In the genomic region with DNA sequence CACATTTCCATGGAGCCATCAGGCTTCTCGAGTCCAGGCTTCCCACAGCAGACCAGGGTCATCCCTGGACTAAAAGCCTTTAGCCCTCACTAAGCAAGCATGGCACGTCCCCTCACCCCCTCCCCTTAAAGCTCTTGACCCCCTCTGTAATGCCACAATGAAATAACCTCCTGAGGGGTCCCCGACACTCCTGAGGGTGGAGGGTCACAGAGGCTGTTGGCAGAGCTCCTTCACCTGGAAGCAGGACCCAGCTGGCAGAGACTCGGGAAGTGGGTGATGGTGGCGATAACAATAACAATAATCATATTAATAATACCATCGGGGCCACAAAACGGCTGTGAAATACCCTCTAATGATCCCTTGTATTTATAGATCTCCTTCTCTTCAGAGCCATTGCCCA, we compare ENCODE assay signal across 8 mouse cellular contexts. TPM values are rescaled to one million over a fixed set of nuclear protein-coding genes. Genes with fewer than 3 reads are reported as not detected.
DNase-seq lines count a peak whose midpoint lies in the region; ATAC-seq and TF ChIP-seq lines count a peak whose summit lies in the region.

Sp2 (minus strand) TSS at position 101 of the 400 bp plus-strand sequence.

- H3K9ac ChIP-seq in heart, embryonic 11.5 days (ENCODE audit: low read depth, low read length): no peak within 1 kb of the TSS
- H3K9ac ChIP-seq in hindbrain, embryonic 14.5 days: 0 out of 2 replicates have a peak within 1 kb of the TSS, but pooled peaks have one; percentile 17
- H3K9ac ChIP-seq in midbrain, embryonic 15.5 days: no peak within 1 kb of the TSS

- peaks cover 6% of the 10 kb centered on the region for H3K4me1 ChIP-seq in heart, embryonic 11.5 days (ENCODE audit: control insufficient read depth, insufficient read depth, low read length)
- H3K4me1 ChIP-seq in cortical plate, adult 2 months (ENCODE audit: control insufficient read depth, insufficient read depth, low read length): peaks cover under 1% of the 10 kb centered on the region; the same call in 1 of the 2 replicates
- peaks cover 9% of the 10 kb centered on the region; the same call in 1 of the 2 replicates for H3K4me1 ChIP-seq in hindbrain, embryonic 14.5 days (replicated peaks; ENCODE audit: control insufficient read depth, insufficient read depth, low read length)
- H3K4me1 ChIP-seq in midbrain, embryonic 15.5 days: peaks cover 18% of the 10 kb centered on the region

- H3ac ChIP-seq in C2C12 (ENCODE audit: control insufficient read depth, insufficient read length, low read depth): peak within 1 kb of the TSS; percentile 42

- no peak for ATAC-seq in heart, embryonic 11.5 days (replicated peaks; ENCODE audit: insufficient number of reproducible peaks, low FRiP score, low TSS enrichment)
- no peak for ATAC-seq in hindbrain, embryonic 14.5 days (ENCODE audit: low FRiP score)
- ATAC-seq in midbrain, embryonic 15.5 days (replicated peaks): no peak
- ATAC-seq in cerebellum, adult (ENCODE audit: insufficient number of reproducible peaks, low FRiP score, low TSS enrichment): no peak

- H3K4me2 ChIP-seq in heart, embryonic 11.5 days: no peak within 1 kb of the TSS
- peak within 1 kb of the TSS; percentile 3; the same call in 1 of the 2 replicates for H3K4me2 ChIP-seq in hindbrain, embryonic 14.5 days (replicated peaks)
- 0 out of 2 replicates have a peak within 1 kb of the TSS, but pooled peaks have one; percentile 25 for H3K4me2 ChIP-seq in midbrain, embryonic 15.5 days

- H3K36me3 ChIP-seq in heart, embryonic 11.5 days (ENCODE audit: control insufficient read depth, insufficient read depth, low read length): no peaks in the 10 kb centered on the region
- no peaks in the 10 kb centered on the region for H3K36me3 ChIP-seq in C2C12 (ENCODE audit: control insufficient read depth, insufficient read depth)
- no peaks in the 10 kb centered on the region for H3K36me3 ChIP-seq in hindbrain, embryonic 14.5 days (replicated peaks; ENCODE audit: control insufficient read depth, insufficient read depth)
- H3K36me3 ChIP-seq in midbrain, embryonic 15.5 days (replicated peaks): no peaks in the 10 kb centered on the region

- 76% methylated on average over 7 of the region's 7 CpGs for WGBS in heart, embryonic 11.5 days (ENCODE audit: insufficient replicate concordance)
- 77% methylated on average over 7 of the region's 7 CpGs for WGBS in hindbrain, embryonic 14.5 days
- 81% methylated on average over 7 of the region's 7 CpGs for WGBS in midbrain, embryonic 15.5 days

- no peak within 1 kb of the TSS for H3K4me3 ChIP-seq in heart, embryonic 11.5 days (ENCODE audit: low read depth, low read length)
- no peak within 1 kb of the TSS for H3K4me3 ChIP-seq in C2C12 (ENCODE audit: insufficient read depth, poor library complexity, severe bottlenecking)
- no peak within 1 kb of the TSS for H3K4me3 ChIP-seq in cortical plate, adult 2 months (ENCODE audit: insufficient read depth, low read length)
- H3K4me3 ChIP-seq in hindbrain, embryonic 14.5 days (replicated peaks; ENCODE audit: low read length): no peak within 1 kb of the TSS
- no peak within 1 kb of the TSS for H3K4me3 ChIP-seq in midbrain, embryonic 15.5 days

- H3K27ac ChIP-seq in heart, embryonic 11.5 days (ENCODE audit: low read depth, low read length): no peak within 1 kb of the TSS
- no peak within 1 kb of the TSS for H3K27ac ChIP-seq in cortical plate, adult 2 months (ENCODE audit: insufficient read depth, low read length)
- no peak within 1 kb of the TSS for H3K27ac ChIP-seq in hindbrain, embryonic 14.5 days
- H3K27ac ChIP-seq in midbrain, embryonic 15.5 days: no peak within 1 kb of the TSS

- peaks cover 52% of the 10 kb centered on the region for H3K27me3 ChIP-seq in heart, embryonic 11.5 days (ENCODE audit: control insufficient read depth, insufficient read depth, low read length)
- no peaks in the 10 kb centered on the region for H3K27me3 ChIP-seq in C2C12 (ENCODE audit: control insufficient read depth, insufficient read depth, insufficient read length)
- peaks cover 13% of the 10 kb centered on the region for H3K27me3 ChIP-seq in hindbrain, embryonic 14.5 days (ENCODE audit: control insufficient read depth, insufficient read depth, low read length)
- peaks cover 15% of the 10 kb centered on the region for H3K27me3 ChIP-seq in midbrain, embryonic 15.5 days (replicated peaks)

- H3K9me3 ChIP-seq in heart, embryonic 11.5 days (replicated peaks; ENCODE audit: control insufficient read depth, low read length): no peaks in the 10 kb centered on the region
- no peaks in the 10 kb centered on the region for H3K9me3 ChIP-seq in hindbrain, embryonic 14.5 days (ENCODE audit: control insufficient read depth, low read length)
- H3K9me3 ChIP-seq in midbrain, embryonic 15.5 days: no peaks in the 10 kb centered on the region

- no peaks in the 10 kb centered on the region for H3K79me2 ChIP-seq in C2C12 (ENCODE audit: control insufficient read depth, insufficient read depth)

- no peak for TF ChIP-seq POLR2A in cortical plate, adult 2 months (IDR thresholded peaks at IDR 0.05; ENCODE audit: extremely low read depth, insufficient read depth, low read length)

- H3K79me3 ChIP-seq in C2C12 (ENCODE audit: low read depth): no peaks in the 10 kb centered on the region

- no peak for DNase-seq in heart, adult 8-10 months (ENCODE audit: low spot score)
- no peak for DNase-seq in hindbrain, embryonic 14.5 days (ENCODE audit: low spot score)
- no peak for DNase-seq in embryo, embryonic 10 days (ENCODE audit: low spot score)

- no peak for TF ChIP-seq CTCF in C2C12 (IDR thresholded peaks at IDR 0.05; ENCODE audit: control insufficient read depth, insufficient read depth, insufficient read length)
- no peak for TF ChIP-seq CTCF in cortical plate, adult 2 months (IDR thresholded peaks at IDR 0.05; ENCODE audit: extremely low read depth, insufficient read depth, low read length)

TF ChIP-seq in C2C12, 6 proteins besides CTCF, POLR2A, EP300 and RAD21:
- TF ChIP-seq MYOG (IDR thresholded peaks at IDR 0.05; ENCODE audit: control insufficient read depth, extremely low read depth, insufficient read length) (no peak), USF1 (IDR thresholded peaks at IDR 0.05; ENCODE audit: low read depth) (no peak), FOSL1 (IDR thresholded peaks at IDR 0.05; ENCODE audit: insufficient read depth, low read length, poor library complexity, severe bottlenecking) (no peak), MYOD1 (IDR thresholded peaks at IDR 0.05; ENCODE audit: control insufficient read depth, insufficient read length, low read depth) (no peak)

RNA-seq across cellular contexts. Expression of gene Sp2, which starts in this region (rescaled TPM):
- polyA plus RNA-seq in heart, embryonic 11.5 days (2014; fragmentation: Nextera tagmentation; extraction: Ambion mirVana): 17.3 and 17.9 TPM in 2 replicates
- 10 to 100 TPM in 2 of 4 experiments, 1 to 10 TPM in 2; 7.8 to 13.7 (median 11.0) TPM for total RNA-seq in heart, adult 8-10 months (2022)
- 13.9 TPM for polyA plus RNA-seq in C2C12 (2012; fragmentation: generic; extraction: Trizol)
- polyA plus RNA-seq in cortical plate, adult 2 months (2012; rRNA removed): 10.3 and 10.4 TPM in 2 replicates
- polyA plus RNA-seq in hindbrain, embryonic 14.5 days (2014; fragmentation: Nextera tagmentation; extraction: Ambion mirVana): 14.4 and 14.9 TPM in 2 replicates
- 16.2 and 17.3 TPM in 2 replicates for polyA plus RNA-seq in midbrain, embryonic 15.5 days (2015; fragmentation: Nextera tagmentation; extraction: Ambion mirVana)
